Mouse (Mus musculus) hindbrain, embryonic 10.5 days (tissue): ENCODE data around the gene St6galnac5. TPM values are rescaled to one million over a fixed set of nuclear protein-coding genes. Genes with fewer than 3 reads are reported as not detected.

Experiments
- DNase-seq: peaks from one replicate; pipeline ENCODE4 v3.0.0-alpha.2; 2017; ENCODE audit warnings: low spot score
- H3K27ac ChIP-seq: fragments of 300-500 bp; sonication (generic); 2 replicates; pipeline ENCODE4 v1.5.1; 2016; ENCODE audit warnings: mild to moderate bottlenecking, moderate library complexity
- H3K27me3 ChIP-seq: fragments of 300-500 bp; sonication (generic); 2 replicates; pipeline ENCODE4 v1.6.1; 2016; ENCODE audit warnings: mild to moderate bottlenecking; ENCODE audit not compliant: poor library complexity, insufficient read depth, severe bottlenecking
- H3K36me3 ChIP-seq: fragments of 300-500 bp; sonication (generic); 2 replicates; pipeline ENCODE4 v1.6.1; 2016; ENCODE audit warnings: mild to moderate bottlenecking, moderate library complexity
- H3K4me1 ChIP-seq: fragments of 300-500 bp; sonication (generic); replicated peaks from 2 replicates; pipeline ENCODE4 v1.6.1; 2016; ENCODE audit warnings: mild to moderate bottlenecking
- H3K4me3 ChIP-seq: fragments of 300-500 bp; sonication (generic); 2 replicates; pipeline ENCODE4 v1.5.1; 2016; ENCODE audit warnings: mild to moderate bottlenecking, moderate library complexity
- H3K9me3 ChIP-seq: fragments of 300-500 bp; sonication (generic); 2 replicates; pipeline ENCODE4 v1.6.1; 2016; ENCODE audit warnings: mild to moderate bottlenecking, moderate library complexity
- WGBS: fragments of 180-500 bp; shearing (Covaris S2); methylation state at CpG from one replicate; pipeline ENCODE4 v1.1.7; 2016; 5-methylcytosine and 5-hydroxymethylcytosine counted together
- polyA plus RNA-seq: library from polyadenylated mRNA; unstranded; fragments of >200 nt; fragmentation: Nextera tagmentation; extraction: Ambion mirVana; gene quantifications from 2 replicates; pipeline ENCODE4 v1.2.1, GENCODE M21; 2016

St6galnac5 gene
- polyA plus RNA-seq, 1 experiment from 2014 or later = 3.9 TPM

- Histone ChIP-seq H3K4me1 (no peaks in the 10 kb centered on the region), H3K27me3 (no peaks in the 10 kb centered on the region), H3K36me3 (peaks cover 13% of the 10 kb centered on the region; the same call in 1 of the 2 replicates), H3K27ac (no peak overlapping the region), H3K9me3 (no peaks in the 10 kb centered on the region), H3K4me3 (no peak overlapping the region)
- 26% methylated on average over 7 of the region's 7 CpGs for WGBS
- DNase-seq = peak; percentile 69
Observed at GRCm38 (mm10) chr3:152783792-152784191, 198.3 kb downstream of the St6galnac5 start.

GRCm38 (mm10) chr3:152779819-152780218, 202.2 kb downstream of the St6galnac5 start:
- H3K4me1 ChIP-seq = no peaks in the 10 kb centered on the region
- no peaks in the 10 kb centered on the region for H3K36me3 ChIP-seq
- no peak overlapping the region for H3K27ac ChIP-seq
- H3K9me3 ChIP-seq = no peaks in the 10 kb centered on the region
- no peak overlapping the region for H3K4me3 ChIP-seq
- H3K27me3 ChIP-seq = no peaks in the 10 kb centered on the region
- no peak for DNase-seq
- WGBS = 82% methylated on average over 4 of the region's 4 CpGs

GRCm38 (mm10) chr3:152776872-152777540, 205.0 kb downstream of the St6galnac5 start:
- Histone ChIP-seq H3K27me3 (no peaks in the 10 kb centered on the region), H3K9me3 (no peaks in the 10 kb centered on the region), H3K36me3 (no peaks in the 10 kb centered on the region), H3K4me3 (no peak overlapping the region), H3K4me1 (no peaks in the 10 kb centered on the region), H3K27ac (no peak overlapping the region)
- 84% methylated on average over 16 of the region's 16 CpGs for WGBS
- no peak for DNase-seq

- H3K4me1 ChIP-seq = no peaks in the 10 kb centered on the region
- H3K4me3 ChIP-seq = no peak overlapping the region
- WGBS = 86% methylated on average over 6 of the region's 6 CpGs
- no peak for DNase-seq
- no peaks in the 10 kb centered on the region for H3K9me3 ChIP-seq
- no peaks in the 10 kb centered on the region for H3K36me3 ChIP-seq
- no peaks in the 10 kb centered on the region for H3K27me3 ChIP-seq
- H3K27ac ChIP-seq = no peak overlapping the region
Observed at GRCm38 (mm10) chr3:152776363-152776762, 205.7 kb downstream of the St6galnac5 start.

- Histone ChIP-seq H3K9me3 (no peaks in the 10 kb centered on the region), H3K27me3 (no peaks in the 10 kb centered on the region), H3K36me3 (peaks cover 25% of the 10 kb centered on the region), H3K27ac (no peak overlapping the region), H3K4me3 (no peak overlapping the region), H3K4me1 (peaks cover 4% of the 10 kb centered on the region; the same call in 1 of the 2 replicates)
- no peak for DNase-seq
- WGBS = 84% methylated on average over 6 of the region's 6 CpGs
Observed at GRCm38 (mm10) chr3:152770056-152770455, 212.0 kb downstream of the St6galnac5 start.

- Histone ChIP-seq H3K4me3 (no peak overlapping the region), H3K9me3 (no peaks in the 10 kb centered on the region), H3K4me1 (peaks cover 22% of the 10 kb centered on the region), H3K36me3 (peaks cover 25% of the 10 kb centered on the region), H3K27me3 (no peaks in the 10 kb centered on the region), H3K27ac (no peak overlapping the region)
- 85% methylated on average over 11 of the region's 11 CpGs for WGBS
- no peak for DNase-seq
Observed at GRCm38 (mm10) chr3:152767485-152767884, 214.6 kb downstream of the St6galnac5 start.
